Mouse (Mus musculus) limb, embryonic 15.5 days (tissue): ENCODE measurements around the gene Ccdc14. TPM values are rescaled to one million over a fixed set of nuclear protein-coding genes. Genes with fewer than 3 reads are reported as not detected.

Source experiments
- ATAC-seq: fragments of 200-750 bp; cut with Nextera tagmentation; 2 replicates; pipeline ENCODE4 v1.8.0; 2017; ENCODE audit warnings: low read depth, moderate TSS enrichment; ENCODE audit not compliant: insufficient number of reproducible peaks, low FRiP score, low TSS enrichment
- H3K27ac ChIP-seq: fragments of 300-500 bp; sonication (generic); 2 replicates; pipeline ENCODE4 v1.5.1; 2015; ENCODE audit warnings: moderate library complexity, mild to moderate bottlenecking, inconsistent platforms
- H3K27me3 ChIP-seq: fragments of 300-500 bp; sonication (generic); 2 replicates; pipeline ENCODE4 v1.6.1; 2015; ENCODE audit warnings: inconsistent platforms
- H3K36me3 ChIP-seq: fragments of 300-500 bp; sonication (generic); 2 replicates; pipeline ENCODE4 v1.6.1; 2015; ENCODE audit warnings: inconsistent platforms
- H3K4me1 ChIP-seq: fragments of 300-500 bp; sonication (generic); 2 replicates; pipeline ENCODE4 v1.6.1; 2015; ENCODE audit warnings: inconsistent platforms
- H3K4me2 ChIP-seq: fragments of 300-500 bp; sonication (generic); 2 replicates; pipeline ENCODE4 v1.6.1; 2015; ENCODE audit warnings: mild to moderate bottlenecking, inconsistent platforms
- H3K4me3 ChIP-seq: fragments of 300-500 bp; sonication (generic); 2 replicates; pipeline ENCODE4 v1.5.1; 2015; ENCODE audit warnings: mild to moderate bottlenecking, inconsistent platforms
- H3K9ac ChIP-seq: fragments of 300-500 bp; sonication (generic); 2 replicates; pipeline ENCODE4 v1.6.1; 2015; ENCODE audit warnings: inconsistent platforms
- H3K9me3 ChIP-seq: fragments of 300-500 bp; sonication (generic); 2 replicates; pipeline ENCODE4 v1.6.1; 2016; ENCODE audit warnings: inconsistent platforms
- WGBS: fragments of 180-500 bp; shearing (Covaris S2); methylation state at CpG from one replicate; pipeline ENCODE4 v1.1.7; 2015; 5-methylcytosine and 5-hydroxymethylcytosine counted together
- polyA plus RNA-seq: library from polyadenylated mRNA; unstranded; fragments of >200 nt; fragmentation: Nextera tagmentation; extraction: Ambion mirVana; gene quantifications from 2 replicates; pipeline ENCODE4 v1.2.1, GENCODE M21; 2015

The Ccdc14 gene
- polyA plus RNA-seq, 1 experiment from 2014 or later, result 5.0 TPM

GRCm38 (mm10) chr16:34763959-34764591 is 73.7 kb downstream of the Ccdc14 start:
- no peak overlapping the region for H3K4me3 ChIP-seq
- H3K27me3 ChIP-seq, result no peaks in the 10 kb centered on the region
- 79% methylated on average over 9 of the region's 9 CpGs for WGBS
- no peak for ATAC-seq
- no peaks in the 10 kb centered on the region for H3K4me1 ChIP-seq
- no peaks in the 10 kb centered on the region for H3K36me3 ChIP-seq
- no peak overlapping the region for H3K27ac ChIP-seq
- H3K9me3 ChIP-seq, result no peaks in the 10 kb centered on the region
- H3K4me2 ChIP-seq, result no peak overlapping the region
- H3K9ac ChIP-seq, result no peak overlapping the region

GRCm38 (mm10) chr16:34765666-34766065 is 75.2 kb downstream of the Ccdc14 start:
- no peaks in the 10 kb centered on the region for H3K9me3 ChIP-seq
- no peaks in the 10 kb centered on the region for H3K4me1 ChIP-seq
- no peak overlapping the region for H3K9ac ChIP-seq
- H3K4me3 ChIP-seq, result no peak overlapping the region
- 71% methylated on average over 1 of the region's 1 CpGs for WGBS
- ATAC-seq, result no peak
- H3K27me3 ChIP-seq, result no peaks in the 10 kb centered on the region
- no peaks in the 10 kb centered on the region for H3K36me3 ChIP-seq
- H3K27ac ChIP-seq, result no peak overlapping the region
- no peak overlapping the region for H3K4me2 ChIP-seq

- WGBS, result 92% methylated on average over 1 of the region's 1 CpGs
- no peaks in the 10 kb centered on the region for H3K36me3 ChIP-seq
- ATAC-seq, result no peak
- H3K9me3 ChIP-seq, result no peaks in the 10 kb centered on the region
- no peak overlapping the region for H3K4me2 ChIP-seq
- no peaks in the 10 kb centered on the region for H3K27me3 ChIP-seq
- no peak overlapping the region for H3K27ac ChIP-seq
- H3K9ac ChIP-seq, result no peak overlapping the region
- no peak overlapping the region for H3K4me3 ChIP-seq
- no peaks in the 10 kb centered on the region for H3K4me1 ChIP-seq
Measured at GRCm38 (mm10) chr16:34766193-34766592, 75.8 kb downstream of the Ccdc14 start.

- no peak for ATAC-seq
- Histone ChIP-seq H3K4me1 (no peaks in the 10 kb centered on the region), H3K36me3 (no peaks in the 10 kb centered on the region), H3K4me3 (no peak overlapping the region), H3K9me3 (no peaks in the 10 kb centered on the region), H3K9ac (no peak overlapping the region), H3K27ac (no peak overlapping the region), H3K4me2 (no peak overlapping the region), H3K27me3 (no peaks in the 10 kb centered on the region)
- 89% methylated on average over 2 of the region's 2 CpGs for WGBS
Measured at GRCm38 (mm10) chr16:34767443-34767842, 77.0 kb downstream of the Ccdc14 start.

GRCm38 (mm10) chr16:34768436-34768835 is 78.0 kb downstream of the Ccdc14 start:
- no peak overlapping the region for H3K4me2 ChIP-seq
- ATAC-seq, result no peak
- no peak overlapping the region for H3K9ac ChIP-seq
- H3K9me3 ChIP-seq, result no peaks in the 10 kb centered on the region
- H3K4me1 ChIP-seq, result no peaks in the 10 kb centered on the region
- H3K36me3 ChIP-seq, result no peaks in the 10 kb centered on the region
- H3K4me3 ChIP-seq, result no peak overlapping the region
- H3K27me3 ChIP-seq, result no peaks in the 10 kb centered on the region
- H3K27ac ChIP-seq, result no peak overlapping the region
- WGBS, result 79% methylated on average over 4 of the region's 4 CpGs

- no peak for ATAC-seq
- no peaks in the 10 kb centered on the region for H3K4me1 ChIP-seq
- no peaks in the 10 kb centered on the region for H3K9me3 ChIP-seq
- H3K9ac ChIP-seq, result no peak overlapping the region
- no peaks in the 10 kb centered on the region for H3K36me3 ChIP-seq
- H3K4me2 ChIP-seq, result no peak overlapping the region
- 86% methylated on average over 4 of the region's 4 CpGs for WGBS
- no peaks in the 10 kb centered on the region for H3K27me3 ChIP-seq
- no peak overlapping the region for H3K4me3 ChIP-seq
- no peak overlapping the region for H3K27ac ChIP-seq
Measured at GRCm38 (mm10) chr16:34770127-34770526, 79.7 kb downstream of the Ccdc14 start.

GRCm38 (mm10) chr16:34772445-34773032 is 82.1 kb downstream of the Ccdc14 start:
- H3K9me3 ChIP-seq, result no peaks in the 10 kb centered on the region
- no peaks in the 10 kb centered on the region for H3K4me1 ChIP-seq
- no peaks in the 10 kb centered on the region for H3K27me3 ChIP-seq
- no peak overlapping the region for H3K4me2 ChIP-seq
- no peak for ATAC-seq
- no peaks in the 10 kb centered on the region for H3K36me3 ChIP-seq
- no peak overlapping the region for H3K4me3 ChIP-seq
- 93% methylated on average over 4 of the region's 4 CpGs for WGBS
- H3K9ac ChIP-seq, result no peak overlapping the region
- no peak overlapping the region for H3K27ac ChIP-seq

Other genes starting within 250 kb of the Ccdc14 start
- 9.2 and 9.8 TPM in 2 replicates for gene Kalrn, start 117.1 kb upstream of the Ccdc14 start, polyA plus RNA-seq
- not detected in 2 replicates for gene Ropn1, start 40.7 kb upstream of the Ccdc14 start, polyA plus RNA-seq
- gene Mylk, start 54.6 kb downstream of the Ccdc14 start, polyA plus RNA-seq, result 11.8 and 13.7 TPM in 2 replicates